Comparison of ENCODE assay signal across 7 mouse cellular contexts in genomic region chr17:6432456-6432855, GRCm38 (mm10). TPM values are rescaled to one million over a fixed set of nuclear protein-coding genes. Genes with fewer than 3 reads are reported as not detected.
DNase-seq lines count a peak whose midpoint lies in the region; ATAC-seq and TF ChIP-seq lines count a peak whose summit lies in the region.
"Not testable (repeated sequence)": the region's sequence is repeated elsewhere in the genome, so short reads cannot be mapped to it uniquely, and the experiment has no call there.

No protein-coding gene starts in this region.

- not testable (repeated sequence) for H3K4me3 ChIP-seq in embryonic facial prominence, embryonic 14.5 days (ENCODE audit: low read depth, low read length); lung, postnatal 0 days (ENCODE audit: low read depth, low read length)

- not testable (repeated sequence) for H3K4me1 ChIP-seq in embryonic facial prominence, embryonic 14.5 days (ENCODE audit: control insufficient read depth, insufficient read depth, low read length); lung, postnatal 0 days (ENCODE audit: insufficient read depth, low read depth, low read length)

- H3K4me2 ChIP-seq in embryonic facial prominence, embryonic 14.5 days (ENCODE audit: low read depth, low read length); lung, postnatal 0 days (replicated peaks; ENCODE audit: low read depth, low read length): not testable (repeated sequence)

- not testable (repeated sequence) for H3K27ac ChIP-seq in embryonic facial prominence, embryonic 14.5 days (replicated peaks; ENCODE audit: low read depth, low read length); lung, postnatal 0 days (ENCODE audit: low read length)

- not testable (repeated sequence) for H3K9me3 ChIP-seq in embryonic facial prominence, embryonic 14.5 days (ENCODE audit: control insufficient read depth, low read length); lung, postnatal 0 days (ENCODE audit: low read length)

- H3K27me3 ChIP-seq in embryonic facial prominence, embryonic 14.5 days (replicated peaks; ENCODE audit: control insufficient read depth, insufficient read depth, low read length); lung, postnatal 0 days (replicated peaks; ENCODE audit: insufficient read depth, low read length): not testable (repeated sequence)

- not testable (repeated sequence) for H3K9ac ChIP-seq in embryonic facial prominence, embryonic 14.5 days (ENCODE audit: low read depth, low read length); lung, postnatal 0 days (replicated peaks; ENCODE audit: low read depth)

- not testable (repeated sequence) for H3K36me3 ChIP-seq in embryonic facial prominence, embryonic 14.5 days (ENCODE audit: control insufficient read depth, insufficient read depth, low read length); lung, postnatal 0 days (ENCODE audit: insufficient read depth, low read length)

- WGBS in embryonic facial prominence, embryonic 14.5 days, result 76% methylated on average over 2 of the region's 4 CpGs
- WGBS in lung, postnatal 0 days, result 61% methylated on average over 2 of the region's 4 CpGs

- DNase-seq in CD4-positive, CD25-positive, alpha-beta regulatory T cell, adult 2 months (ENCODE audit: low read depth, low spot score), result peak; percentile 36
- DNase-seq in R1 (ENCODE audit: low read depth, low spot score), result peak; percentile 43
- DNase-seq in embryonic facial prominence, embryonic 14.5 days (ENCODE audit: low spot score), result peak; percentile 1
- DNase-seq in induced T-regulatory cell, adult 2 months (ENCODE audit: low read depth), result peak; percentile 31
- peak; percentile 56 for DNase-seq in lung, postnatal 0 days (ENCODE audit: low spot score)
- DNase-seq in naive thymus-derived CD4-positive, alpha-beta T cell, adult 2 months (ENCODE audit: low read depth), result peak; percentile 11
- peak; percentile 33 for DNase-seq in thymus, postnatal 14 days

- ATAC-seq in embryonic facial prominence, embryonic 14.5 days (ENCODE audit: low read depth); lung, postnatal 0 days: not testable (repeated sequence)

- TF ChIP-seq EP300 in lung, postnatal 0 days (IDR thresholded peaks at IDR 0.05), result not testable (repeated sequence)

- 0 out of 2 replicates have a peak, but pooled peaks have one; percentile 11 for TF ChIP-seq CTCF in lung, postnatal 0 days (IDR thresholded peaks at IDR 0.05)

RNA-seq across cellular contexts. Expression of gene Dynlt1b, which starts 2.5 kb away (rescaled TPM):
- polyA plus RNA-seq in embryonic facial prominence, embryonic 14.5 days (2014; fragmentation: Nextera tagmentation; extraction: Ambion mirVana), result 563 and 584 TPM in 2 replicates
- polyA plus RNA-seq in lung, postnatal 0 days (2015; fragmentation: Nextera tagmentation; extraction: Ambion mirVana), result 537 and 571 TPM in 2 replicates

Comparison
In these comparisons a context has a peak if more than half of its experiments do, and no peak if none do; other contexts are left out.
1. DNase-seq: peak in every context shown above with its lines; median percentile 56 in lung, postnatal 0 days; 43 in R1; 36 in CD4-positive, CD25-positive, alpha-beta regulatory T cell, adult 2 months; 33 in thymus, postnatal 14 days; 31 in induced T-regulatory cell, adult 2 months; 11 in naive thymus-derived CD4-positive, alpha-beta T cell, adult 2 months; 1 in embryonic facial prominence, embryonic 14.5 days.